Mouse (Mus musculus) Muller cell, postnatal 12 days (primary cell): ENCODE data around the gene Olfr820.
"Not testable (repeated sequence)": the region's sequence is repeated elsewhere in the genome, so short reads cannot be mapped to it uniquely, and the experiment has no call there.

ENCODE experiments used
- DNase-seq: peaks from one replicate; pipeline ENCODE4 v3.0.0-alpha.2; 2015; ENCODE audit errors: inconsistent ontology term

The Olfr820 gene

GRCm38 (mm10) chr10:130012321-130012720, at the start of gene Olfr820:
Gene Olfr820, plus strand, starts transcription at chr10:130012621.
- no peak for DNase-seq

GRCm38 (mm10) chr10:129966232-129966631, 46.2 kb upstream of the Olfr820 start:
- DNase-seq, result not testable (repeated sequence)

GRCm38 (mm10) chr10:129967166-129967565, 45.3 kb upstream of the Olfr820 start, which contains the start of gene Olfr819:
Gene Olfr819, minus strand, starts transcription at chr10:129967266.
- not testable (repeated sequence) for DNase-seq

GRCm38 (mm10) chr10:129972994-129973393, 39.4 kb upstream of the Olfr820 start:
- not testable (repeated sequence) for DNase-seq

- not testable (repeated sequence) for DNase-seq
Observed at GRCm38 (mm10) chr10:129976040-129976439, 36.4 kb upstream of the Olfr820 start, which contains the start of gene Olfr247. Gene Olfr247, minus strand, starts transcription at chr10:129976140.

GRCm38 (mm10) chr10:129981867-129982266, 30.6 kb upstream of the Olfr820 start:
- DNase-seq, result not testable (repeated sequence)

GRCm38 (mm10) chr10:129984962-129985361, 27.5 kb upstream of the Olfr820 start, which contains the start of gene Gm10310:
Gene Gm10310, minus strand, starts transcription at chr10:129985062.
- not testable (repeated sequence) for DNase-seq

- DNase-seq, result not testable (repeated sequence)
Observed at GRCm38 (mm10) chr10:130004104-130004503, 8.3 kb upstream of the Olfr820 start.

- DNase-seq, result not testable (repeated sequence)
Observed at GRCm38 (mm10) chr10:130005366-130005765, 7.1 kb upstream of the Olfr820 start.

- no peak for DNase-seq
Observed at GRCm38 (mm10) chr10:130030048-130030447, 17.6 kb downstream of the Olfr820 start, which contains the start of gene Olfr821. Gene Olfr821, plus strand, starts transcription at chr10:130030348.

- no peak for DNase-seq
Observed at GRCm38 (mm10) chr10:130037096-130037495, 24.7 kb downstream of the Olfr820 start.
